Mouse (Mus musculus) frontal cortex, postnatal 10 days (tissue): ENCODE measurements around the gene Il22ra2.

ENCODE experiments used
- DNase-seq, 2 experiments: peaks; one replicate each; pipeline ENCODE4 v3.0.0; 2022; ENCODE audit warnings: low spot score in 2 of 2, mixed read lengths in 1 of 2

Gene Il22ra2

DNA sequence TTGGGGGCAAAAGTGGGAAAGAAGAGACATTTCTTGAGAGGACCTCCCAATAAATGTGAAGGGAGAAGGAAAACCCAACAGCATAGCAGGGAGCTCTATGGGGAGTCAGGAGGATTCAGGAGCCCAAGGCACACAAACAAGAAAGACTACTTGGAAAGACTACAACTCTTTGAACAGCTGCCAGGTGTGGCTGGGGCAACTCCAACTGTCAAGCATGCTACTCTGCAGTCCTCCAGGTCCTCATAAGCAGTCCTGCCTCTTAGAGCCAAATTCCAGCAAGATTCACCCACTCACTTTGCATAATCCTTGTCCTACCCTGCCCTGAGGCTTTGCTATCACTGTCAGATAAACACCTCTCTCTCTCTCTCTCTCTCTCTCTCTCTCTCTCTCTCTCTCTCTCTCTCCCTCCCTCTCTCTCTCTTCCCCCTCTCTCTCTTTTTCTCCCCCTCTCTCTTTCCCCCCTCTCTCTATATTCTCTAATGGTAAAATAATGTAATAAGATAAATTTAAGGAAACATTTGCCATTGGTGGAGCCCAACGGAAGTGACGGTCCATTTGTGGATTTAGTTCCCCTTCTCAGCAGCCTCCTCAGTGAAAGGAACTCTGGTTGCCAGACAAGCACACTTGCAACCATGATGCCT lies at the start of gene Il22ra2:
Gene Il22ra2 (plus strand): TSS at position 591 of the 641 bp plus-strand sequence.
- no peak for DNase-seq

DNA sequence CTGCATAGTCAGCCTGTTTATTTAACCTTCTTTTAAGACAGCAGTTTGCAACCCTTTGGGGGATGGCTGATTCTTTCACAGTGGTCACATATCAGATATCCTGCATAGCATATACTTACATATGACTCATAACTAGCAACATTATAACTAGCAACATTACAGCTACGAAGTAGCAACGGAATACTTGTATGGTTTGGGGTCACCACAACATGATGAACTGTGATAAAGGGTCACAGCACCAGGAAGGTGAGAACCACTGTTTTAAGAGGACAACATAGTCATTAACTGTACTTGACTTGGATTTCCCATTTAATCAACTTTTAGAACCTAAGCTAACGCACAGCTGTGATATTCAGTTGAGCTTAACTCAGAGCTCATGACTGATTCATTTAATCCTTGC lies 44.2 kb upstream of the Il22ra2 start:
- DNase-seq, result no peak

DNA sequence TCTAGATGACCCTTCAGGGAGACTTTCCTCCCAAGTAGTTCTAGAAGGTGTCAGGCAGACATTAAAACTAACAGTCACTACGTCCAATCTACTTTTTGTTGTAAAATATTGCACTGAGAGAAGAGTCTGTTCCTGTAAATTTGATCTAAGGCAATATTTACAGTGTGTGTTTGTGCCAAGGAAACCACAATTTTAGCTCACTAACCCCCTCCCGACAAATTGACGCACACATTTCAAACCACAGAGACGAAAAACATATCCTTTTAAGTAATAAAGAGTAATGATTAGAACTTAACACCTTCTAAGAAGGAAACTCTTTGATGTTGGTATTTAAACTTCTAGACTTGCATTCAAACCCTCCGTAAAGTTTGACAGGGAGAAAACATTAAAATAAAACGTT lies 43.8 kb upstream of the Il22ra2 start:
- DNase-seq, result no peak

DNA sequence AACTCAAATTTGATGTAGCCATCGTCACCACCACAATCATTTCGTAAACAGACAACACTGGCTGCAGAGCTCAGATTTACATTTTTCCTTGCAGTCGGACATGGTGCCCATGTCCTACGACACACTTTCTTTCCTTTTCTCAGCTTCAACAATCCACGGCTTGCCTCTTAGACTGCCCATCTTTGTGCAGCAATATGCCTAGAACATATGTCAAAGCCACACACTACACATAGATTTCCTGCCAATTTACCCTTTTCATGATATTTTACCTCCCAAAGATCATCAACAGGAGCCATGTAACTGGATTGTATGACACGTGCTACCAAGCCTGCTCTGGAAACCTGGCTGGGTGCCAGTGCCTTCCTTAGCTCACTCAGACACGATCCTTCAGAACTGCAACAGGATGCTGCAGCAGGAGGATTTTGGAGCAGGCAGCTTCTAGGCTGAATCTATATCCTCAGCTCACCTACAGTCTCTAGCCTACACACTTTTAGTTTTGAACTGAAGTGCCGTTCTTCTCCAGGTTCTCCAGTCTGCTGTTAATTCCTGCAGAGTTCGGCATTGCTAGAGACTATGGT lies 43.3 kb upstream of the Il22ra2 start:
- DNase-seq, result peak in 1 of 2 experiments; percentile 28

DNA sequence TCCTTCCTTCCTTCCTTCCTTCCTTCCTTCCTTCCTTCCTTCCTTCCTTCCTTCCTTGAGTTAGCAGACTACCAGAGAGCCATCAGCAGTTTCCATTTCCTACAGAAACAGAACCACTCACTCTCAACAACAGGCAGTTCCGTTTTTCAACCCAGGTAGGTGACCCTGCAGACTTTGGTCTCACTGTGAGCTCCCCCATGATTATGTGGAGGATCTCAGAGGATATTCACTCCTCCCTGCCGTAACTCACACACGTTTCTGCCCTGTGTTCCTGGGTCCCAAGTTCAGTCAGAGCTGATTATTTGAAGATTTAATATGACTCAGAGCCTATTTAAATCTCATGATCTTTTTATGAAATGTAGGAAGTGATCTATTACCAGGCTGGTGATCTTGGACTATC lies 41.1 kb upstream of the Il22ra2 start:
- no peak for DNase-seq

DNA sequence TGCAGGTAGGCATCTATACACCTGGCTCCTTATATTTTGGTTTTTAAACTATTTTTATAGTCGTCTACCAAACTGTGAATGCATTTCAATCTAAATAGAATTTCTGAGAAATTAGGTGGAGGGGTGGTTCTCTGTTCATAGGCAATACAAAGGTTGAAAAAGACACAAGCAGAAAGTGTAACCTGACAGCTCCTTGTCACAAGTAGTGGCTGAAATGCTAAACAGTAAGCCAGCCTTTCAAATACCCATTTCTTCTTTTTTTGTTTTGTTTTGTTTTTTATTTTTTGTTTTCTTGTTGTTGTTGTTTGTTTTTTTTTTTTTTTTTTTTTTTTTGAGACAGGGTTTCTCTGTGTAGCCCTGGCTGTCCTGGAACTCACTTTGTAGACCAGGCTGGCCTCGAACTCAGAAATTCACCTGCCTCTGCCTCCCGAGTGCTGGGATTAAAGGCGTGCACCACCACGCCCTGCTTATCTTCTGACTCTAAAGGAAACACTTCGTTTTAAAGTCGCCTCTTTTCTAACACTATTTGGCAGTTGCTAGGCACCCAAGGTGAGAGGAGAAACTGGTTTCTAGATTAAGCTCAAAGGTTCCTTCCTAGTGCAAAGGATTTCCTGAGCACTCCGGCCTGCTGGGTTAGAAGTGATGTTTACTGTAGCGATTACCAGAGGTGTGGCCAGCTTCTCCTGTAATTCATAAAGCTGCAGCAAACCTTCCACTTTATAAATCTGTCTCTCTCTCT lies 39.8 kb upstream of the Il22ra2 start:
- no peak for DNase-seq

DNA sequence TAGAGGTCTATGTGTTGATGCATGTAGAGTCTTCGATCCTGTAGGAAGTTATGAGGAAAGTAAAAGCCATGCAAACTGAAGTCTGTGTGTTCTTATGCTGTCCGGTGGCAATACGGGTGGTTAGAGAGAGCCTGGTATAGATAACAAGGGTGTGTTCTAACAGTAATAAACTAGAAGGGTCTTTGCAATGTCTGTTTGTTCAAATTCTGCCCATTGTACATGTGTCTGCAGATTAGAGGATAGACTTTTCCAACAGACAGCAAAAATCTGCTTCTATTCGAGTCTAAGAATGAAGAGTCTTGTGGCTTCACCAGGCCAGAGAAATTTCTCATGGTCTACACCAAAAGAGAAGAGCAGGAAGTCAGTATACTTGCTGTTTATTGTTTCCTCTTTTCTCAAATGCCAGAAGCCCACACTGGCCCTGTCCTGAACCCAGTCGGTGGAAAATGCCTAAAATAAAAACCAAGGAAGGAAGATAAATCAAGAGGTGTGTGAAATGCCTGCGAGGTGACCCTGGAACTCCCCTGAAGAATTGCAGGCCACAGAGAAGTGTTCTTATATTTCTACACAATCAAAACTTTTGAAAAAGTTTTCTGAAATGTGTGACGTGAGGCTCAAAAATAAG lies 38.9 kb upstream of the Il22ra2 start:
- DNase-seq, result no peak

DNA sequence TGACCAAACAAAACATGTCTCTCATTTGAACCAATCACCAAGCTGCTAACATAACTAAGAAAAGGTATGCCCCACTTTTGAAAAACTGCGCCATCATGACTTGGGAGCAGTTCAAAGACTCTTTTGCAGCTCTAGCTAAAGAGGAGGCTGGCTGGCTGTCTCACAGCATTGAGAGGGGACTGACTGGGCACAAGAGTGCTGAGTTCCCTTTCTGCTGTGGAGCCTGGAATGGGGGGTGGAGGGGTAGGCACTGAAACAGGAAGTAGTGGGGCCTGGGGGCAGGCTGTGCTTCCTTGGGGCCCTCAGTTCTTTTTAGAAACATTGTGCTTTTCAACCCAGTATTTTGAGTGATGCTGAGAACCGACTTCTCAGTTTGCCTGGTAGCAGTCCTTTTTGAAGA lies 37.7 kb upstream of the Il22ra2 start:
- DNase-seq, result peak; percentile 17 to 44

DNA sequence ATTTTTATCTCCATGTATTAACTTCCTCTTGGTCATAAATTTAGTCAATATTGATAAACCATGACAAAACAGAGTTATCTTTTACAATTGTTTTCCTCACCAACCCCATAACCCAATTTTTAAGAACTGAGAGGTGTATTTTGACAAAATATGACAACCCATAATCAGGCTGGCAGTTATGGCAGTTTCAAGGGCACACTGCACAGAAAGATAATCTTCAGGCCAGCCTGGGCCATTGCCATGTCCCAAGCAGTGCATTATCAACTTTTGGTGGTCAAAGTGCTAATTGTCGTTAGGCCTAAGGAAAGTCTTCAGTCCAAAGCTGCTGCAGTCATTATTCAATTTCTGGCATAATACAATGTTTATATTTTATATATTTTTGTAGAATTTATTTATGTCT lies 37.0 kb upstream of the Il22ra2 start:
- DNase-seq, result no peak

DNA sequence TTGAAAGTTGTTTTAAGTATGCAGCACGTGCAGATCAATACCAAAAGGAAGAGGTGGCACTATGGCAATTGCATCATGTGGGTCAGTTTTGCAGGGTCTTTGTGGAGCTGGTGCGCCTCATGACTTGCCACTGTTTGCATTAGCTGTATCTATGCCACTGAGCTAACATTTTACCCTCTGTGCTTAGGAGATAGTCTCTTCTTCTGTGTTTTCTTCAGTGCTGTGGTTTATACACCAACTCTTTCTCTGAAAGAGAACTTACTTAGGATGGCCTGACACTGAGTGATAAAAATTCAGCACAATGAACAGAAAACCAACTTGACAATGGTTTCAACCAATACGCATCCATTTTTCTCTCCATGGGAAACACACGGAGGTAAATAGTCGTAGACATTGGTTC lies 35.9 kb upstream of the Il22ra2 start:
- no peak for DNase-seq

DNA sequence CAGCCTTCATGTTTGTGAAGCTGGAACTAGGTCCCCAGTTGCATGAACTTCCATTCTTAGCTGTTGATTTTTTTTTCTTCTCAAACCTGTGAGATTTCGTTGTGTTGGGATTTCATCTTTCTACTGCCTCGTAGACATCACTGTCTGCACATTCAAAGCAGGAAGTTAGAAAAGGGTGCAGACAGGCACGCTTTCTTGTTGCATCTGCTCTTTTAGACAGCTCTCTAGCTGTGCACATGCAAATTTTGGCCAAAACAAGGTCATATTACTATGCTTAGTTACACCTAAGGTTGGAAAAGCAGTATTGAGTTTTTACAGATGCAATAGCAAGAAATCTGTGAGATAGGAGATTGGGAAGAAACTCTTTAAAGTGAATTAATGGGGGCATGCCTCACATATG lies 34.5 kb upstream of the Il22ra2 start:
- DNase-seq, result no peak

DNA sequence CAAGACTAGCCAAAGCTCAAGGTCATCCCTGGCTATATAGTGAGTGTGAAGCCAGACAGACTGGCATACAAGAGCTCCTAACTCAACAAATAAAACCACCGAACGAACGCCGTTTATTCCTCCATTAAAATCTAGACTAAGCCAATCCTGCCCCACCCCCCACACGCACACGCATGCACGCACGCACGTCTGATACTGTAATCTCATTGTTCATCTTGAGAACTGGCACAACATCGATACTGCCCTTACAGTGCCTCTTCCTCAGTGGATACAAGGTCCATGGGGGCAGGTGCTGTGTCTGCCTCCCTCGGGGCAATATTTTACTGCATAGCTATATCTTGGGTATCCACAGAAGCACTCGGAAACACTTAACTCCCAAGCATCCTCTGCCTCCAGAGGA lies 32.2 kb upstream of the Il22ra2 start:
- DNase-seq, result no peak

DNA sequence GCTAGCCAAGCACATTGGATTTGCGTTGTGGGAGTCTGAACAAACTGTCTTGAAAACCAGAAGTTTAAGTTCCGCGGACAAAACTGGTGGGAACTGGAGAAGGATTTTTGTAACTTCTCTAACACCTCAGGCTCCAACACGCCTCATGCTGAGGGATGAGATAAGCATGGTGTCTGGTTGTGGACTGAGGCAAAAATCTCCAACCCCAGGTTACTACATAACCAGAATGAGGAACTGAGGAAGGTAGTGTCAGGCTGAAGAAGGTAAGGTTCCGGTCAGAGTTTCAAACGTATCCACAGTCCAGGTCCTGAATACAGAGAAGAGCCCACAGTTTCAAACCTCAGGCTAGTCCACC lies 30.5 kb upstream of the Il22ra2 start:
- no peak for DNase-seq

DNA sequence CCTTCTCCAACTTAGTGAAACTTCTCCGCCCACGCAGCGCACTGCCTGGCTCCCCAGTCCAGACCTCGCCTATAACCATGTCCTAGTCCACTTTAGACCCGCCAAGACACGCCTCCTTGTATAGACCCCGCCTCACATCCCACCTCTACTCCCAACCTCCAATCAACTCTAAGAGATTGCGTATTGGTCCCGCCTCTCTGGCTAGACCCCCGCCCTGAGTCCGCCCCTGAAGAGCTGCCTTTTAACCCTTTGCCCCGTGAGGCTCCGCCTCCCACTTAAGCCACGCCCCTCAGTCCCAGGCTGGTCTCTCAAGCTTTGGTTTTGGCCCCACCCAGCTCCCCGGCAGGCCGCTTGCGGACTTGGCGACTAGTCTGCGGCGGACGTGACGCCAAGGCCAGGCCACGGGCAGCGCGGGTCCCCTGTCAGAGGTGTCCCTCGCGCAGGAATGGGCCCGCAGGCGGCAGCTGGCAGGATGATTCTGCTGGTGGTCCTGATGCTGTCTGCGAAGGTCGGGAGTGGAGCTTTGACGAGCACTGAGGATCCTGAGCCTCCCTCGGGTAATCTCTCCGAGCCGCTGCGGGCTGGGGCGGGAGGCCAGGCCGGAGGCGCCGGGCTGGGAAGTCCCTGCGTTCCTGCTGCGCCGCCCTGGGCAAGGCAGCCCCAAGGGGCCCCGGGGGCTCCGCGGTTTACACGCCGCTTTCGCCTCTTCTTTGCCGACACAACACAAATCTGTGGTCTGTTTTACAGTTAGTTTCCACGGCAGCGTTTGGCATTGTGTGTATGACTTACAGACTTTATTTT lies 30.0 kb upstream of the Il22ra2 start, which contains the start of gene Ifngr1:
Gene Ifngr1 (plus strand): TSS at position 309 of the 801 bp plus-strand sequence.
- DNase-seq, result peak; percentile 95 to 96

DNA sequence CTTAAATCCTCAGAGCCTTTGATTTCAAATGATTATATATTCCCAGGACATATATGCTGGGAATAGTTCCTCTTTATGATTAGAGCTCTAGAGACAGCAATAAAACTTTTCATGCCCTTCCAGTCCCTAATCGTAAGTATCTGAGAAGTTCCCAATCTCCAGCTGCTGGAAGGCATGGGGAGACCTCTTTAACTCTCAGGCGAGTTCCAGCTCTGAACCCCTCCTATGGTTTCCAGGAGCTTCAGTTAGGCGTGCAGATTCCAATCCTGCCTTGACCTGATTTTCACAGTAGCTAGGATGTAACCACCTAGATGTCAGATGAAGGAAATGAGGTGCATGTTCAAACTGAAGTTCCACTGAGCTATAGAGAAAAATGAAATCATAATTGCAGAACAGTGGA lies 29.2 kb upstream of the Il22ra2 start:
- DNase-seq, result no peak

DNA sequence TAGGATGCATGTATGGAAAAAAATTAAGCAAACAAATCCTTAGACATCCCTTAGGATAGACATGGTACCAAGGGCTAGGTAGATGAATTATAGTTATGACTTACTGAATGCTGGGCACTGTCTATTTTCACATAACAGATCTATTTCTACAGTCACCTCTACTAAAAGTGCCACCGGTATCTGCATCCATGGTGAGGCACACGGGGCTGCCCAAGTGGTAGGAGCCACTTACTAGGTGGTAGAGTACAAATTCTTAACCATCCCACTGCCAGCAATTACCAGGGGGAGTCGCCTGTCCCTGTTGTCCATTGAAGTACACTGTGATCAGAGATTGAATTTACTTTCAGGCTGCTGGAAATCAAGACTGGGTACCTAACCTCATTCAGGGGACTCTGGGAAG lies 28.5 kb upstream of the Il22ra2 start:
- no peak for DNase-seq

DNA sequence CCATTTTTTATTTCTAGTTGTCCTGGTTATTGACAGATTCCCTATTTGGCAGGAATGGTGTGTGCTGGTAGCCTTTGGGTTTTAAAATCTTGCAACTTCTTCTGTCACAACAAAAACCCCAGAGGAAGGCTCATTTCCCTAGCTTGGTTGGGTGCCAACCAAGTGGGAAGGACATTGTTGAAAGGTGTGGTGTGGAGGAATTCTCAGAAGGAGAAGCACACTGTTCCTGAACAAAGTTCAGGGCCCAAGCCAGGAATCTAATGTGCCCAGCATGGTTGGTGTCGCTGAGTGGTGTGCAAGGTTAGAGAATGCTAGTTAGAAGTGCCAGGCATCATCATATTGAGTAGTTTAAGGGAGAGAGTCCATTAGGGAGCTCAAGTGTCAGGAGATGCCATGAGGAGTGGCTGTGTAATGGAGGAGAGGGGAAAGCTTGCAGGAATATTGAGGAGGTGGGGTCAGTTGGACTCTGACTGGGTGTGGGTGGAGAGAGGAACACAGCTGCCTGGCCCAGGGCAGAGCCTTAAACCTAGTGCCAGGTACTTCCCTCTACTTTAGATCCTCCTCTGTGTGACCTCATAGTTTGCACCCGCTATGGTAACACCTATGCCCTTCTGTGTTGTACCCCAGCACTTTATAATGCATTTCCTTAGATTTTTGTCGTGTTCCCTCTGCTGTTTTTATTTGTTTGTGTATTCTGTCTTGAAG lies 27.4 kb upstream of the Il22ra2 start:
- no peak for DNase-seq

DNA sequence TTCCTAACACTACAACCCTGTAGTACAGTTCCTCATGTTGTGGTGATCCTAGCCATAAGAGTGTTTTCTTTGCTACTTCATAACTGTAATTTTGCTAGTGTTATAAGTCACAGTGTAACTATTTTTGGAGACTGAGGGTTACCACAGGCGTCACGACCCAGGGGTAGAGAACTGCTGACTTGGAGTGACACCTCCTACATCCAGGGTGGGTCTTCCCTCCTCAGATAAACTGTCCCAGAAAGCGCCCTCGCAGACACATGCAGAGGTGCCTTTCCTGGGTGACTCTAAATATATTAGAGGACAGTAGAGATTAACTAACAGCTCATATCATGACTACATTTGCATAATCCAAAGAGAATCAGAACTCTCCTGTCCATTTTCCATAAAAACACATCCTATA lies 24.9 kb upstream of the Il22ra2 start:
- no peak for DNase-seq

DNA sequence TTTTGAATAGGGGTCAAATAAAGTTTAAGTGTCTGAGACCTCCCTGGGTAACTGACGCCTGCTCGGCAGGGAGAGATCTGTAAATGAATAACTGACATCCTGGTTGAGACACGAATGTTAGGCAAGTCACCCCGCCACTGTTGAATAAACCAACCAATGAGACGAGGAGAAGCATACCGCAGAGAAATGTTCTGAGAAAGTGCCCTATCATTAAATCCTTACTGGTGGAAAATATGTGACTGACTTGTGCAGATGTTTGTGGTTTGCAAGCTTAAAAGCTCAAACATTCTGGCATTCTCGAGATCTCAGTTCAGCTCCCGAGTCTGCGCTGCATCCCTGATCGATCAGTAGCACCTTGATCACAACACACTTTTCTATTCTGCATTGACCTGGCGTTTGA lies 23.7 kb upstream of the Il22ra2 start:
- no peak for DNase-seq

DNA sequence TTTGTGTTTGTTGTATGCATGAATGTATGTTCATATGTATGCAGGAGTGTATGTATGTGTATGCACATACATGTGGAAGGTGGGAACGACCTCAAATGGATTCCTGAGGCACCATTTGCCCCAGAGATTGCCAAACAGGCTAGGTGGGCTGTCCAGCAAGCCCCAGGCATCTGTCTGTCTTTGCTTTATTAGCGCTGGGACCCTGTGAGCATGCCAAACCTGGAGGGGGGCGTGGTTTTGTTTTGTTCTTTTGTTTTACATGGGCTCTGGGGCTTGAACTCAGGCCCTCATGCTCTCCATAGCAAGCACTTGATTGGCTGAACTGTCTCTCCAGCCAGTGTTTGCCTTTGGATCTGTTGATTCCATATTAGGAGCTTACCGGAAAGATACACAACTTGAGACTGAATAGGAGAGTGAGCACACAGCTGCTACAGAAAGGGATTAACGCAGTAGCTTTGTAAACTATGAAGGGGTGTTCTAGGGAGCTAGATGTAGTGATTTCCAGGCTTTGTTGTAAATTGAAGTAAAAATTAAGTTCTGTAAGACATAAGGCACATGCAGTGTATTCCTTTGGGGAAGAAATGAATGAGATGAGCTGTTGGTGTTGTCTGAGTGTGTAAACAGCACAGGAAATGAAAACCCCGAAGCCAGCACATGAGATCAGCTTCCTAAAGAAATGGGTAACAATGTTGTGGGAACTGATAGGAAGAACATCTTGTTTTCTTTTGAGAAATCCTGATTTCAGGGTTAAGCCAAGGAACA lies 22.3 kb upstream of the Il22ra2 start:
- DNase-seq, result no peak

DNA sequence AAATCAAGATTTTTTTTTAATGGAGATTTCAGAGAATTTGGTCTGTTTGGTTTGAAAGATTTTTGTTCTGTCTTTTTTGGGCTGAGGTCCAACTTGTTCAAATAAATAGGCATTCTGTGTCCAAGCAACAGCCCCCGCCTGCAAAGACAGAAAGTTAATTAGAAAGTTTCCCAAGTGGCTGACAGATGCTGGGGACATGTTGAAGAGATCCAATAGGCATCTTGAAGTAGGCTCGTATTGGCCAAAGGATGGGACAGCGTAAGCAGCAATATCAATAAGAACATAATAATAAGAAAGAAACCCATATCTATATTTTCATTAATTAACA lies 21.7 kb upstream of the Il22ra2 start:
- no peak for DNase-seq
